Mouse (Mus musculus) WW6 (cell line): ENCODE results near the gene Tpsab1.
A peak's percentile ranks its signal among the peaks of the same experiment; 100 is the strongest.

Source experiments
- DNase-seq: peaks from one replicate; pipeline ENCODE4 v3.0.0-alpha.2; 2013; ENCODE audit warnings: low read depth, low spot score

Tpsab1 gene

GRCm38 (mm10) chr17:25345462-25345861, at the start of gene Tpsab1:
TSS of gene Tpsab1 (minus strand) at chr17:25345562.
- no peak for DNase-seq

DNA sequence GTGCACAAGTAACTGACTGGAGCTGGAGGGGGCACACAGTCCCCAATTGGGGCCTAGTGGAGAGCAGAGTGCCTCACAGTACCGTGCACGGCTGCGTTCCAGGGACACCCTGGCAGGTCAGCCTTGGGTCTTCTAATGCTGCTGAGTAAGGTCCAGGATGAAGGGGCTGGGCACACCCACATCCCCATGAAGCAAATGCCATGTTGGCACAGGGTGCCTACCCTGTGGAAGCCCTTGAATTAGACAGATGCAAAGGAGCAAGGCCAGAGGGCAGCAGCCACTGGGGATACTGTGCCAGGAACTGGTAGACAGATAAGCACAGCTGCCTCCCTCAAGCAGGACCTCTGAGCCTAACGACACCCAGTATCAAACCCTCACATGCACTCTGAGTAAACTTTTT, 49.2 kb upstream of the Tpsab1 start:
- no peak for DNase-seq

GRCm38 (mm10) chr17:25374011-25374410, 28.6 kb upstream of the Tpsab1 start:
- no peak for DNase-seq

- DNase-seq: no peak
Measured at GRCm38 (mm10) chr17:25372491-25372890, 27.1 kb upstream of the Tpsab1 start.

- no peak for DNase-seq
Measured at GRCm38 (mm10) chr17:25368973-25369372, 23.6 kb upstream of the Tpsab1 start, which contains the start of gene Tpsg1. TSS of gene Tpsg1 (plus strand) at chr17:25369273.

DNA sequence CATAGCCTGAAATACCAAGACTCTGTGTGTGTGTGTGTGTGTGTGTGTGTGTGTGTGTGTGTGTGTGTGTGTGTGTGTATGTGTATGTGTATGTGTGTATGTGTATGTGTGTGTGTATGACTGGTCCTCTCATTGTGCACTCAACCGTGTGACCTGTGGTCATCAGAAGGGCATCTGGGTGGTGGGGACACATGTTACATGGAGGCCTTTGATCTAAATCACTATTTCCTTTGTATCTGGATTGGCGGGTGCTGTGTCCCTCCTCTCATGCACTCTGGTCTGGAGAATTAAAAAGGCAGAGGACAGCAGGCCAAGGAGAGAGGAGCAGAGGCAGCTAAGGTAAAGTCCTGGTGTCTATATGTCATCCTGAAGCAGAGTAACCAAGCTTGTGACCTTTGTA, 20.6 kb upstream of the Tpsab1 start, which contains the start of gene Tpsb2:
TSS of gene Tpsb2 (plus strand) at position 301 of the 400 bp plus-strand sequence.
- DNase-seq: no peak

- peak; percentile 47 for DNase-seq
Measured at GRCm38 (mm10) chr17:25363726-25364125, 18.4 kb upstream of the Tpsab1 start.

GRCm38 (mm10) chr17:25361291-25361690, 15.9 kb upstream of the Tpsab1 start:
- DNase-seq: no peak

DNA sequence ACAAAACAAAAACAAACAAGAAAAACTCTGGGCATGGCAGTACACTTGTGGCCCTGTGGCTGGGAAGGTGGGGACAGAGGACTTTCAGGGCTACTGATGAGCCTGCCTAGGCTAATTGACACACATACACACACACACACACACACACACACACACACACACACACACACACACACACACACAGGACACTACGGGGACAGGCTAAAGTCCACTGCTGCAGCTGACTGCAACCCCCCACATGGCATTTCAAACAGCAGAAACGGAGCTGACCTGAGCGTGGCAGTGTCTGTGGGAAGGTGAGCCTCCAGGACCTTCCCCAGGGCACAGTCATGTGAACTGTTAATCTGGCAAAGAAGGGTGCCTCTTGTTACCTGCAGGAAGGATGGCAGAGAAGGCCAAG, 3.9 kb downstream of the Tpsab1 start:
- no peak for DNase-seq

DNA sequence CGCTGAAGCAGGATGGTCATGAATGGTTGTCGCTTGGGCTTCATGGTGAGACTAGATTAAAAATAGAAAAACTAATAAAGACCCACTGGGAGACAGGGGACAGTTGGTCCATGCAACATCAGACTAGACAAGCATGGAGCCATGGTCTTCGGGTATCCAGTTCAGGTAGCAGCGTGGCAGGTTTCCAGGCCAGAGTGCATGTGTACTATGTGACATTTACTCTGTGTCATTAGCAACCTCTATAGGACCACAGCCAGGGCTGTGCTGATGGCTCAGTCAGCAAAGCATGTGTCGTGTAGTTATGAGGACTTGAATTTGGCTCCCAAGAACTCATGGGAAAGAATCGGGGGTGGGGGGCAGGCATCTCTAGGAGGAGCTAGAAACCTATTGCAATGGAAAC, 5.4 kb downstream of the Tpsab1 start:
- no peak for DNase-seq

- no peak for DNase-seq
Measured at GRCm38 (mm10) chr17:25338218-25338617, 7.1 kb downstream of the Tpsab1 start.

- peak; percentile 45 for DNase-seq
Measured at GRCm38 (mm10) chr17:25333943-25334342, 11.4 kb downstream of the Tpsab1 start.

- DNase-seq: no peak
Measured at GRCm38 (mm10) chr17:25332321-25332720, 13.0 kb downstream of the Tpsab1 start.

DNA sequence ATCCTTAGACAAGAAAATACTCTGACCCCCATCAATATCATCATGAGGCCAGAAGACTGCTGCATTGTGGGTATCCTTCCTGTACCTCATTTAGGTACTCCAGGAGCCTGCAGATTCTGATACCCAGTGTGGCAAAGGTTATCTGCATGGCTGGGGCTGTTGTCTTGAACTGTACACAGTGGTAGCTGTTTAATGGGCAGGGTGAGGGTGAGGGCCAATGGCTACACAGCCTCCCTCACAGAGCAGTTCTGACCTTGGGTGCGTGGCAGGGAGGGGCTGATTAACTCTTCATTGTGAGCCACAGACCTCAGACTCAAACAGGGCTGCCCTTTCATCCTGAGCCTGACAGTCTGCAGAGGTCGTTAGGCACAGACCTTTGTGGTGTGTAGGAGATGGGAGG, 22.4 kb downstream of the Tpsab1 start:
- no peak for DNase-seq

- no peak for DNase-seq
Measured at GRCm38 (mm10) chr17:25320819-25321218, 24.5 kb downstream of the Tpsab1 start.

- no peak for DNase-seq
Measured at GRCm38 (mm10) chr17:25318354-25318753, 27.0 kb downstream of the Tpsab1 start, which contains the start of gene Prss29. TSS of gene Prss29 (plus strand) at chr17:25318654.

GRCm38 (mm10) chr17:25308346-25308745, 37.0 kb downstream of the Tpsab1 start, which contains the start of gene Prss28:
TSS of gene Prss28 (plus strand) at chr17:25308646.
- no peak for DNase-seq

DNA sequence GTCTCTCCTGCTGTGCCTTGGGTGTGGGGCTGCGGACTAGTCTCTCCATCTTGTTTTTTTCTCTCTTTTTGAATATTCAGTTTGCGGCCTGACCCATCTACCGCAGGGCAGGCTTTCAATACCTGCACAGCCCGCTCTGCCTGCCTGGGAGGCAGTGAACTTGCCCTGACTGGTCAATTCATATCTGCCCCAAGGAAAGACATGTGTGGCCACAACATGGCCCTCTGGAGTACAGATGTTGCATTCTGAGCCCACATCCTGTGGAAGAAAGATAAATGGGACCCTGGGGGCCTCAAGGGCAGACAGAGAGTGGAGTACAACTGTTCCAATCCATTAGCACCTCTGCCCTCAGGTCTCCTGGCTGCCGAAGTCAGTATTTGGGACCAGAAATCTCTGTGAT, 47.3 kb downstream of the Tpsab1 start, which contains the start of gene Prss34:
TSS of gene Prss34 (plus strand) at position 301 of the 400 bp plus-strand sequence.
- no peak for DNase-seq

DNA sequence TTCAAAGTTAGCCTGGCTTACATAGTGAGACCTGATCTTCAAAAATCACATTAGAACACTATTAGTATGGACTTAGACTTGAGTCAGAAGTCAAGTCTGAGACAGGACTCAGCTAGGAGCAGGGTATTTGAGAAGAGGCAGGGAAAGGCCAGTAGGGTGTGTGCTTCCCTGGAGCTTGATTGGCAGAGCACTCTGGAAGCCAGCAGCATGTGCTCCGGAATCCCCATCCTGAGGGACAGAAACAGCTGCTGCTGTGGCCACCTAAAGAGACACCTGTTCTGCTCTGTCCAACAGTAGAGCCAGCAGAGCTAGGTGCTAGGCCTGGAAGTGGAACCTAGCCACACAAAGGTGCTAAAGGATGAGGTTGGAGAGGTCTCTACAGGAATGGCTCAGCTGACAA, 51.3 kb downstream of the Tpsab1 start:
- no peak for DNase-seq

GRCm38 (mm10) chr17:25293495-25293894, 51.9 kb downstream of the Tpsab1 start:
- DNase-seq: no peak
